Mouse (Mus musculus) liver, adult 2 months (tissue): ENCODE results near the gene Cyb561d1.

Experiments
- CTCF ChIP-seq: fragments of 200-500 bp; IDR thresholded peaks from 2 replicates; pipeline ENCODE4 v1.5.1; 2011; ENCODE audit warnings: low read depth, low read length, control low read depth
- POLR2A ChIP-seq: fragments of 200-500 bp; IDR thresholded peaks from 2 replicates; pipeline ENCODE4 v1.6.1; 2011; ENCODE audit warnings: low read length, control low read depth; ENCODE audit not compliant: insufficient read depth; ENCODE audit errors: extremely low read depth

- no peak for TF ChIP-seq POLR2A
- TF ChIP-seq CTCF = no peak
Observed at GRCm38 (mm10) chr3:108209001-108209400, 8.0 kb upstream of the Cyb561d1 start.
